Mouse (Mus musculus) kidney, postnatal 0 days (tissue): ENCODE results near the gene Brd2. TPM values are rescaled to one million over a fixed set of nuclear protein-coding genes. Genes with fewer than 3 reads are reported as not detected.
A peak's percentile ranks its signal among the peaks of the same experiment; 100 is the strongest.

ENCODE experiments used
- ATAC-seq: fragments of 200-750 bp; cut with Nextera tagmentation; replicated peaks from 2 replicates; pipeline ENCODE4 v1.8.0; 2017; ENCODE audit warnings: low read depth, moderate number of reproducible peaks, moderate TSS enrichment, moderate library complexity; ENCODE audit not compliant: low FRiP score
- DNase-seq: peaks from one replicate; pipeline ENCODE4 v3.0.0-alpha.2; 2016; ENCODE audit warnings: low spot score
- H3K27ac ChIP-seq: fragments of 300-500 bp; sonication (generic); 2 replicates; pipeline ENCODE4 v1.5.1; 2014; ENCODE audit warnings: mild to moderate bottlenecking
- H3K27me3 ChIP-seq: fragments of 300-500 bp; sonication (generic); 2 replicates; pipeline ENCODE4 v1.6.1; 2014; ENCODE audit warnings: low read length, mixed read lengths; ENCODE audit not compliant: insufficient read depth
- H3K36me3 ChIP-seq: fragments of 300-500 bp; sonication (generic); 2 replicates; pipeline ENCODE4 v1.6.1; 2014; ENCODE audit warnings: low read length, mixed read lengths; ENCODE audit not compliant: insufficient read depth
- H3K4me1 ChIP-seq: fragments of 300-500 bp; sonication (generic); replicated peaks from 2 replicates; pipeline ENCODE4 v1.6.1; 2014; ENCODE audit warnings: antibody characterized with exemption, low read length, mixed read lengths; ENCODE audit not compliant: insufficient read depth
- H3K4me2 ChIP-seq: fragments of 300-500 bp; sonication (generic); 2 replicates; pipeline ENCODE4 v1.6.1; 2014; ENCODE audit warnings: mild to moderate bottlenecking, low read length, moderate library complexity, mixed read lengths
- H3K4me3 ChIP-seq: fragments of 300-500 bp; sonication (generic); replicated peaks from 2 replicates; pipeline ENCODE4 v1.5.1; 2014; ENCODE audit warnings: low read depth, low read length
- H3K9ac ChIP-seq: fragments of 300-500 bp; sonication (generic); 2 replicates; pipeline ENCODE4 v1.6.1; 2014; ENCODE audit warnings: low read depth, low read length
- H3K9me3 ChIP-seq: fragments of 300-500 bp; sonication (generic); replicated peaks from 2 replicates; pipeline ENCODE4 v1.6.1; 2016; ENCODE audit warnings: low read length, inconsistent platforms, mixed read lengths
- CTCF ChIP-seq: IDR thresholded peaks from 2 replicates; pipeline ENCODE4 v1.5.1; 2016; ENCODE audit warnings: antibody characterized with exemption, low read depth, mild to moderate bottlenecking, moderate library complexity
- WGBS: fragments of 180-500 bp; shearing (Covaris S2); extraction: QIAGEN DNeasy Blood & Tissue Kit; methylation state at CpG from one replicate; pipeline ENCODE4 v1.1.7; 2014; 5-methylcytosine and 5-hydroxymethylcytosine counted together
- polyA plus RNA-seq: library from polyadenylated mRNA; unstranded; fragments of >200 nt; fragmentation: Nextera tagmentation; extraction: Ambion mirVana; gene quantifications from 2 replicates; pipeline ENCODE4 v1.2.1, GENCODE M21; 2015

The Brd2 gene
- polyA plus RNA-seq, 1 experiment from 2014 or later, result 90.2 TPM

GRCm38 (mm10) chr17:34096497-34097010 lies 25.9 kb downstream of the Brd2 start:
- Histone ChIP-seq H3K27me3 (no peaks in the 10 kb centered on the region), H3K36me3 (no peaks in the 10 kb centered on the region), H3K9ac (no peak overlapping the region), H3K4me1 (peaks cover 5% of the 10 kb centered on the region; the same call in 1 of the 2 replicates), H3K27ac (no peak overlapping the region), H3K4me3 (no peak overlapping the region), H3K9me3 (no peaks in the 10 kb centered on the region), H3K4me2 (no peak overlapping the region)
- ATAC-seq (no peak), DNase-seq (no peak)
- WGBS, result 69% methylated on average over 3 of the region's 3 CpGs
- TF ChIP-seq CTCF, result no peak

GRCm38 (mm10) chr17:34094283-34095035 lies 28.0 kb downstream of the Brd2 start:
- ATAC-seq, result no peak
- no peak overlapping the region for H3K4me2 ChIP-seq
- H3K9me3 ChIP-seq, result no peaks in the 10 kb centered on the region
- H3K4me3 ChIP-seq, result no peak overlapping the region
- DNase-seq, result no peak
- H3K36me3 ChIP-seq, result no peaks in the 10 kb centered on the region
- TF ChIP-seq CTCF, result no peak
- peaks cover under 1% of the 10 kb centered on the region; the same call in 1 of the 2 replicates for H3K4me1 ChIP-seq
- H3K27me3 ChIP-seq, result no peaks in the 10 kb centered on the region
- H3K9ac ChIP-seq, result no peak overlapping the region
- H3K27ac ChIP-seq, result no peak overlapping the region
- 87% methylated on average over 27 of the region's 27 CpGs for WGBS

DNA sequence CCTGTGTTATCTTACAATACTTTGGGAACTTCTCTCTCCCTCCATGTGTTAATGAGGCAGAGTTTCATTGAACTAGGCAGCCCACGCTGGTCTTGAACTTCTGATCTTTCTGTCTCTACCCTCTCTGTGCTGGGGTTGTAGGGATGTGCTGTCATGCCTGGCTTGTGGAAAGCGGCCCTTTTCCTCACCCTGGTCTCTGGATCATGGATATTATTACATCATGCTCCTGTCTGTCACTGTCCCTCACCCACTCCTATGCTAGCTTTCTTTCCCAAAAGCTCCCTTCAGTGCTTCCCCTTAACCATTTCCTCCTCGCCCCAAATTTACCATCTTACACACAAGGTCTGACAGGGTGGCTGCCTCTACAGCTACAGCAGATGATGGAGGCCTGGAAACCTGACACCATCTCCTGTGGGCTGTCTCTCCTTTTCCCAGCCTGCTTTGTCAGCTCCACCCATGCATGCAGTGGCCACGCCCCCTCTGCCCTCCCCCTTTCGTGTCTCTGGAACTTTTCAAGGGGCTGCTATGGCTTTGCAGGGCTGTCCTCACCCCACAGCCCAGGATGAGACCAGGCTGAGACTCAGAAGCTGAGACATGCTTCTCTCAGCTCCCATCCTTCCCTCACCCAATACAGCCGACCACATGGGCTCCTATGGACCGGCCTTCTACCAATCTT lies 29.1 kb downstream of the Brd2 start:
- TF ChIP-seq CTCF, result no peak
- WGBS, result 27% methylated on average over 7 of the region's 7 CpGs
- no peak overlapping the region for H3K27ac ChIP-seq
- H3K9ac ChIP-seq, result no peak overlapping the region
- DNase-seq (peak; percentile 80), ATAC-seq (peak; percentile 42; the same call in 1 of the 2 replicates)
- H3K4me2 ChIP-seq, result no peak overlapping the region
- H3K36me3 ChIP-seq, result no peaks in the 10 kb centered on the region
- H3K9me3 ChIP-seq, result no peaks in the 10 kb centered on the region
- H3K27me3 ChIP-seq, result no peaks in the 10 kb centered on the region
- no peak overlapping the region for H3K4me3 ChIP-seq
- H3K4me1 ChIP-seq, result no peaks in the 10 kb centered on the region

GRCm38 (mm10) chr17:34092197-34092875 lies 30.1 kb downstream of the Brd2 start, which contains the start of gene H2-Oa:
Gene H2-Oa, plus strand, starts transcription at chr17:34092340.
- Histone ChIP-seq H3K4me2 (no peak within 1 kb of the TSS), H3K9ac (no peak within 1 kb of the TSS), H3K27me3 (no peaks in the 10 kb centered on the region), H3K36me3 (no peaks in the 10 kb centered on the region), H3K4me3 (no peak within 1 kb of the TSS), H3K9me3 (no peaks in the 10 kb centered on the region), H3K27ac (no peak within 1 kb of the TSS), H3K4me1 (no peaks in the 10 kb centered on the region)
- TF ChIP-seq CTCF, result no peak
- DNase-seq (no peak), ATAC-seq (no peak)
- 31% methylated on average over 11 of the region's 11 CpGs for WGBS

- no peak overlapping the region for H3K4me3 ChIP-seq
- no peak for ATAC-seq
- H3K4me1 ChIP-seq, result no peaks in the 10 kb centered on the region
- no peak overlapping the region for H3K27ac ChIP-seq
- 64% methylated on average over 7 of the region's 7 CpGs for WGBS
- DNase-seq, result no peak
- no peak overlapping the region for H3K4me2 ChIP-seq
- H3K36me3 ChIP-seq, result no peaks in the 10 kb centered on the region
- H3K9me3 ChIP-seq, result no peaks in the 10 kb centered on the region
- H3K9ac ChIP-seq, result no peak overlapping the region
- TF ChIP-seq CTCF, result peak; percentile 46
- no peaks in the 10 kb centered on the region for H3K27me3 ChIP-seq
These were observed 31.5 kb downstream of the Brd2 start for GRCm38 (mm10) chr17:34090923-34091322.

GRCm38 (mm10) chr17:34088124-34088523 lies 34.3 kb downstream of the Brd2 start:
- no peak overlapping the region for H3K4me2 ChIP-seq
- no peak for ATAC-seq
- DNase-seq, result no peak
- no peaks in the 10 kb centered on the region for H3K9me3 ChIP-seq
- H3K4me3 ChIP-seq, result no peak overlapping the region
- H3K4me1 ChIP-seq, result no peaks in the 10 kb centered on the region
- WGBS, result 89% methylated on average over 11 of the region's 11 CpGs
- no peak overlapping the region for H3K9ac ChIP-seq
- no peaks in the 10 kb centered on the region for H3K36me3 ChIP-seq
- TF ChIP-seq CTCF, result no peak
- no peaks in the 10 kb centered on the region for H3K27me3 ChIP-seq
- H3K27ac ChIP-seq, result no peak overlapping the region
